Mouse (Mus musculus) forebrain, embryonic 13.5 days (tissue): ENCODE results near the gene Emilin1. TPM values are rescaled to one million over a fixed set of nuclear protein-coding genes. Genes with fewer than 3 reads are reported as not detected.

Experiments
- ATAC-seq: fragments of 200-750 bp; cut with Nextera tagmentation; 2 replicates; pipeline ENCODE4 v1.8.0; 2017
- H3K27ac ChIP-seq: fragments of 300-500 bp; sonication (generic); 2 replicates; pipeline ENCODE4 v1.5.1; 2015; ENCODE audit warnings: inconsistent platforms, mild to moderate bottlenecking, moderate library complexity
- H3K27me3 ChIP-seq: fragments of 300-500 bp; sonication (generic); 2 replicates; pipeline ENCODE4 v1.6.1; 2015; ENCODE audit warnings: mild to moderate bottlenecking, inconsistent platforms
- H3K36me3 ChIP-seq: fragments of 300-500 bp; sonication (generic); 2 replicates; pipeline ENCODE4 v1.6.1; 2015; ENCODE audit warnings: mild to moderate bottlenecking, inconsistent platforms; ENCODE audit not compliant: poor library complexity, severe bottlenecking
- H3K4me1 ChIP-seq: fragments of 300-500 bp; sonication (generic); 2 replicates; pipeline ENCODE4 v1.6.1; 2015; ENCODE audit warnings: inconsistent platforms
- H3K4me2 ChIP-seq: fragments of 300-500 bp; sonication (generic); 2 replicates; pipeline ENCODE4 v1.6.1; 2015; ENCODE audit warnings: inconsistent platforms, mild to moderate bottlenecking, moderate library complexity
- H3K4me3 ChIP-seq: fragments of 300-500 bp; sonication (generic); 2 replicates; pipeline ENCODE4 v1.5.1; 2015; ENCODE audit warnings: mild to moderate bottlenecking, inconsistent platforms
- H3K9ac ChIP-seq: fragments of 300-500 bp; sonication (generic); 2 replicates; pipeline ENCODE4 v1.6.1; 2015; ENCODE audit warnings: mild to moderate bottlenecking, inconsistent platforms
- H3K9me3 ChIP-seq: fragments of 300-500 bp; sonication (generic); replicated peaks from 2 replicates; pipeline ENCODE4 v1.6.1; 2016; ENCODE audit warnings: inconsistent platforms
- WGBS: fragments of 180-500 bp; shearing (Covaris S2); methylation state at CpG from one replicate; pipeline ENCODE4 v1.1.7; 2015; 5-methylcytosine and 5-hydroxymethylcytosine counted together
- polyA plus RNA-seq: library from polyadenylated mRNA; unstranded; fragments of >200 nt; fragmentation: Nextera tagmentation; extraction: Ambion mirVana; gene quantifications from 2 replicates; pipeline ENCODE4 v1.2.1, GENCODE M21; 2015

The Emilin1 gene
- polyA plus RNA-seq, 1 experiment from 2014 or later, result 10.3 TPM

DNA sequence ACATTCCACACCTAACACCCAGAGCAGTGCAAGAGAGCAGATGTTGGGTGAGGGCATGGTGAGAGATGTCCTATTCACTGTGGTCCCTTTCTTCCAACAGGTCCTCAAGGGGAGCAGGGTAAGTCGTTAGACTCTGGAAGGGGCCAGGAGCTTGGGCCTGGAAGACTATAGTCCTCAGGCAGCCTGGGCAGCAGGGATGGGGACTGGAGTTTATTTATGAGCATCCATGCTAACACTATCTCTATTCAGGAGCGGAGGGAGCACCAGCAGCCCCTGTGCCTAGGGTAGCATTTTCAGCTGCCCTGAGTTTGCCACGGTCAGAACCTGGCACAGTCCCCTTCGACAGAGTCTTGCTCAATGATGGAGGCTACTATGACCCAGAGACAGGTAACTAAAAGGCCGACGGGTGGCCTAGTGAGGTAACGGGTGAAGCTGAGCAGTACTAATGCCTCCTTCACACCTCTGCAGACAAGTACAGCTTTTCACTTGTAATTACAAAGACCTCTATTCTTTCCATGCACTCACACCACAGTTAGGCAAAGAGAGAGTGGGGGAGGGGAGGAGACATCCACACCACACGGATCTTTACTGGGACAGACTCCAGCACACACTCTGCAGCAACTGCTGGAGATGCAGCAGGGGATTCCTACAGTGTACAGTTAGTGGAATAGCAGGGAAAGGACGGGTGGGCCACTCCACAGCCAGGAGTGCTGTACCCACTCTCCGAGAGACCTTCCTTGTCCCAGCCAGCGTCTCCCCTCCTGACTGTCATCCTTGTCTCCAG is 6.8 kb downstream of the Emilin1 start:
- Histone ChIP-seq H3K4me2 (peak overlapping the region; percentile 88; the same call in 1 of the 2 replicates), H3K9ac (0 out of 2 replicates have a peak overlapping the region, but pooled peaks have one; percentile 8), H3K36me3 (no peaks in the 10 kb centered on the region), H3K27me3 (no peaks in the 10 kb centered on the region; the same call in 1 of the 2 replicates), H3K27ac (no peak overlapping the region; the same call in 1 of the 2 replicates), H3K4me3 (no peak overlapping the region), H3K9me3 (no peaks in the 10 kb centered on the region), H3K4me1 (peaks cover 40% of the 10 kb centered on the region)
- no peak for ATAC-seq
- 61% methylated on average over 11 of the region's 11 CpGs for WGBS

DNA sequence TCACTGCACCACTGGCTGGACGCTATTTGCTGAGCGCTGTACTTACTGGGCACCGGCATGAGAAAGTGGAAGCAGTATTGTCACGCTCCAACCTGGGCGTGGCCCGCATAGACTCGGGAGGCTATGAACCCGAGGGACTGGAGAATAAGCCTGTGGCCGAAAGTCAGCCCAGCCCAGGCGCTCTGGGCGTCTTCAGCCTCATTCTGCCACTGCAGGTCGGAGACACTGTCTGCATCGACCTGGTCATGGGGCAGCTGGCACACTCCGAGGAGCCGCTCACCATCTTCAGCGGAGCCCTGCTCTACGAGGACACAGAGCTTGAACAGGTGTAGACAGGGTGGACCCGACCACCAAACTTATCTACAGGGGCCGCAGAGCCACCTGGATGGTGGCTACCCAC is 7.4 kb downstream of the Emilin1 start:
- H3K9me3 ChIP-seq, result no peaks in the 10 kb centered on the region
- H3K27me3 ChIP-seq, result no peaks in the 10 kb centered on the region; the same call in 1 of the 2 replicates
- no peaks in the 10 kb centered on the region for H3K36me3 ChIP-seq
- peaks cover 35% of the 10 kb centered on the region for H3K4me1 ChIP-seq
- ATAC-seq, result 0 out of 2 replicates have a peak, but pooled peaks have one; percentile 0
- H3K9ac ChIP-seq, result 0 out of 2 replicates have a peak overlapping the region, but pooled peaks have one; percentile 8
- H3K27ac ChIP-seq, result no peak overlapping the region
- 0 out of 2 replicates have a peak overlapping the region, but pooled peaks have one; percentile 2 for H3K4me3 ChIP-seq
- peak overlapping the region; percentile 88 for H3K4me2 ChIP-seq
- 64% methylated on average over 19 of the region's 19 CpGs for WGBS

DNA sequence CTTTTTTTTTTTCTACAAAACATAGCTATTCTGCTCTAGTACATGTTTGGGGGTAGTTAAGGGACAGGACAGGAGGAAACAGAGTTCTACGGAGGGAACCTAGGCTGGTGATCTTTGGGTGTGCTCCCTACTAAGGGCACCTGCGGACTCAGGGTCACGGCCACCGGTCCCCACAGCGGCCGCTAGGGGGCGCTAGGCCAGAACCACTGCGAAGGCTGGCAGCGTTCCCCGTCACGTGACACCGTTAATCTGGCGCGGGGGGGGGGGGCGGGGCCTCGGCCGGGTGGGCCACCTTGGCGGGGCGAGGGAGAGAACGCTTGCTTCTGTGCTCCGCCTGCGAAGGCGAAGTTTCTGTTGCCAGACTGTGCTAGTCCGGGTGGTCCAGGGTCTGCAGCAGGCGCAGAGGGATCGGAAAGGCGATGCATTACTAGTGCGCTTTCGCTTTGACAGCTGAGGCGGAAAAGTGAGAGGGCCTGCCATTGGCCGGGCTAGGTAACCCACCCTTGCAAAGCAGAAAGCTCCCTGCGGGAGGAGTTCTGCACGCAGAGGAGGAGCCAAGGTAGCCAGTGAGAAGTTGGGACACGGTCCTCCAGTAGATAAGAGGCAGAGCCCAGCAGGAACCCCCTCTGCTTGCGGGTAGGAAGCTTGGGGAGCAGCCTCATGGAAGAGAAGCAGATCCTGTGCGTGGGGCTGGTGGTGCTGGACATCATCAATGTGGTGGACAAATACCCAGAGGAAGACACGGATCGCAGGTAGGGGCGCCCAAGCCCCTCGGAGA is 8.2 kb downstream of the Emilin1 start, which contains the start of gene Khk:
TSS of gene Khk (plus strand) at position 176 of the 778 bp plus-strand sequence.
- under 1% methylated on average over 39 of the region's 40 CpGs for WGBS
- H3K27ac ChIP-seq, result peak within 1 kb of the TSS; percentile 74
- ATAC-seq, result peak; percentile 86
- no peaks in the 10 kb centered on the region for H3K9me3 ChIP-seq
- no peaks in the 10 kb centered on the region for H3K36me3 ChIP-seq
- peak within 1 kb of the TSS; percentile 51 for H3K4me3 ChIP-seq
- H3K4me2 ChIP-seq, result peak within 1 kb of the TSS; percentile 88
- no peaks in the 10 kb centered on the region; the same call in 1 of the 2 replicates for H3K27me3 ChIP-seq
- peak within 1 kb of the TSS; percentile 67 for H3K9ac ChIP-seq
- H3K4me1 ChIP-seq, result peaks cover 29% of the 10 kb centered on the region

DNA sequence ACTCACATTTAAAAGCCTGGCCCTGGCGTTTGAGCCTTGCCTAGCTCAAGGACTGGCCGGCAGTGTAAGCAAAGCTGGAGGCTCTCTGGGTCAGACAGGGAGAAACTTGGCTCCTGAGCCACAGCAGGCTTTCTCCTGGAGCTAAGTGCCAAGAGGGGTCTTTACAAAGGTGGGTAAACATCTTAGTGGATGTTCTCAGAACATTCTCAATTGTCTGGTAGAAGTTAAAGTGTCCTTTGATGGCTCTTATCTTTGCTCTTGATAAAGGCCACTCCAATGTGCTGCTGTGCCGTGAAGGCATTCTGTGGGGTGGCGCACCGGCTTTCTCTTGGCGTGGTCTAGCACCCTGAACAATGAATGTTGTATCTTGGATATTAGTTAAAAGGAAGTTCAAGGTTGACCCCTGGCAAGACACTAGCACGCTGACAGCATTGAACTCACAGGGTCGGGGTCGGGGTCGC is 9.4 kb downstream of the Emilin1 start:
- Histone ChIP-seq H3K4me3 (no peak overlapping the region), H3K9me3 (no peaks in the 10 kb centered on the region), H3K4me2 (peak overlapping the region; percentile 88), H3K9ac (no peak overlapping the region), H3K4me1 (peaks cover 28% of the 10 kb centered on the region), H3K27me3 (no peaks in the 10 kb centered on the region; the same call in 1 of the 2 replicates), H3K27ac (no peak overlapping the region), H3K36me3 (no peaks in the 10 kb centered on the region)
- no peak for ATAC-seq
- WGBS, result 79% methylated on average over 10 of the region's 10 CpGs

DNA sequence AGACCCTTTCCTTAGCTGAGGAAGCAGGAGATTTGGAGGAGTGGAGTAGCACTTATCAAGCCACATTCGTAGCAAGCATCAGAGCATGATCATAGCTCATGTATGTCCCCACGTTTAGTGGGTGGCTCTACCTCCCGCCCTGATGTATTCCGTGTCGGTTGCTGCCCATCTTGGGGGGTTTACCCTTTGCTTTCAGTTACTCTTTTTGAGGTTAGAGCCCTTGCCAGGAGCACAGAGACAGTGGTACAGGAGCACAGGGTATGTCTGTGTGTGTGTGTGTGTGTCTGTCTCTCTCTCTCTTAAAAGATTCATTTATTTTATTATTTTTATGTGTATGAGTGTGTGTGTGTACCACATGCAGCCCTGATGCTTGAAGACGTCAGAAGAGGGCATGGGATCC is 9.9 kb downstream of the Emilin1 start:
- Histone ChIP-seq H3K27ac (no peak overlapping the region), H3K4me3 (no peak overlapping the region), H3K36me3 (no peaks in the 10 kb centered on the region), H3K9me3 (no peaks in the 10 kb centered on the region), H3K9ac (no peak overlapping the region), H3K4me1 (peaks cover 28% of the 10 kb centered on the region), H3K4me2 (no peak overlapping the region), H3K27me3 (no peaks in the 10 kb centered on the region; the same call in 1 of the 2 replicates)
- 86% methylated on average over 6 of the region's 6 CpGs for WGBS
- ATAC-seq, result no peak

DNA sequence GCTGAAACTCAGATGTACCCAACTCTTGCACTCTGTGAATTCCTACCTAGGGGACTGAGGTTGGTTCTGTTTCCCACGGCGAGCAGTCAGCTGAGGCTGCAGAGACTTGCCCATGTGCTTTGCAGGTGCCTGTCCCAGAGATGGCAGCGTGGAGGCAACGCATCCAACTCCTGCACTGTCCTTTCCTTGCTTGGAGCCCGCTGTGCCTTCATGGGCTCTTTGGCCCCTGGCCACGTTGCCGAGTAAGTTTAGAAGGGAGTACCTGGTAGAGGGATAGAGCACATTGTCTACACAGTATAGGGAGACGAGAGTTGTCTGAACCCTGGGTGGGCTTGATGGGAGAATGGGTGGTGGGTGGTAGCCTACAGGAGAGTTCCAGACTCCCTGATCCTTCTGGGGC is 11.4 kb downstream of the Emilin1 start:
- H3K9me3 ChIP-seq, result no peaks in the 10 kb centered on the region
- 82% methylated on average over 8 of the region's 8 CpGs for WGBS
- ATAC-seq, result no peak

DNA sequence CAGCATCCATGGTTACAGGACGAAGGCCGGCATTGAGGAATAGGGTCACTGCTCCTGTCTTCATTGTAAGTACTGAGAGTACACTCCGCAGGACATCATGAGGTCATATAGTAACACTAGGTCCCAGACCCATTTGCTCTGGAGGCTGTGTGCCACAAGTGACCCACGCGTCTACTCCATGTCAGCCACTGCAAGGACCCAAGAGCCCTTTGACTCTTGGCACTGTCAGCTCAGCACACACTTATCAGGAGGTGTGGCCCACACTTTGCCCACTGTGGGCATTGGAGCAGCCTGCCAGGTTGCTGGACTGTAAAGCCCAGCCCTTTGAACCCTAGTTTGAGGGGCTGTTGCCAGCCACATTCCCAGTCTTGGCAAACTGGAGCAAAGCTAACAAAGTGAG is 12.0 kb downstream of the Emilin1 start:
- ATAC-seq, result no peak
- H3K27ac ChIP-seq, result no peak overlapping the region
- no peak overlapping the region for H3K4me2 ChIP-seq
- no peak overlapping the region for H3K4me3 ChIP-seq
- H3K9me3 ChIP-seq, result no peaks in the 10 kb centered on the region
- H3K27me3 ChIP-seq, result no peaks in the 10 kb centered on the region; the same call in 1 of the 2 replicates
- no peaks in the 10 kb centered on the region for H3K36me3 ChIP-seq
- peaks cover 21% of the 10 kb centered on the region for H3K4me1 ChIP-seq
- H3K9ac ChIP-seq, result no peak overlapping the region
- 92% methylated on average over 5 of the region's 5 CpGs for WGBS

More for the DNA sequence above, 11.4 kb downstream of the Emilin1 start:
- H3K9ac ChIP-seq, result no peak overlapping the region
- peaks cover 27% of the 10 kb centered on the region for H3K4me1 ChIP-seq
- no peak overlapping the region for H3K4me2 ChIP-seq
- no peaks in the 10 kb centered on the region; the same call in 1 of the 2 replicates for H3K27me3 ChIP-seq
- no peak overlapping the region for H3K4me3 ChIP-seq
- H3K27ac ChIP-seq, result no peak overlapping the region
- H3K36me3 ChIP-seq, result no peaks in the 10 kb centered on the region

DNA sequence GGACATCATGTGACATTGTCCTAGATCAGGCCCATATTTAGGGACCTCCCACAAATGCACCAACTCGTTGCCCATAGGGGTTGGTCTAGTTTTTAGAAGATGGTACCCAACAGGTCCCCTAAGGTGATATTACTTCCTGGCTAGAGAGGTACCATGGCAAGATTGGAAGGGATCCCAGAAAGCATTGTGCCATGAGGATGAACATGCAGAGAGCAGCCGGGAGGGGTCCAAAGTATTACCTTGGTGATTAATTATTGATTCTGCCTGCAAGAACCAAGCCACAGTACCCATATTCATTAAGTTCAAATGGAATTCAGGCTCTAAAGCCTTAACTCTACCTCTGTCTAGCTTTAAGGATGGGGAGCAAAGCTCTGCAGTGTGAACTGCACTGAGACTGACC is 12.9 kb downstream of the Emilin1 start:
- no peaks in the 10 kb centered on the region for H3K9me3 ChIP-seq
- H3K27me3 ChIP-seq, result no peaks in the 10 kb centered on the region; the same call in 1 of the 2 replicates
- H3K9ac ChIP-seq, result no peak overlapping the region
- no peak overlapping the region for H3K27ac ChIP-seq
- H3K36me3 ChIP-seq, result no peaks in the 10 kb centered on the region
- ATAC-seq, result no peak
- no peak overlapping the region for H3K4me3 ChIP-seq
- peaks cover 19% of the 10 kb centered on the region for H3K4me1 ChIP-seq
- WGBS, result 82% methylated on average over 2 of the region's 2 CpGs
- H3K4me2 ChIP-seq, result no peak overlapping the region

DNA sequence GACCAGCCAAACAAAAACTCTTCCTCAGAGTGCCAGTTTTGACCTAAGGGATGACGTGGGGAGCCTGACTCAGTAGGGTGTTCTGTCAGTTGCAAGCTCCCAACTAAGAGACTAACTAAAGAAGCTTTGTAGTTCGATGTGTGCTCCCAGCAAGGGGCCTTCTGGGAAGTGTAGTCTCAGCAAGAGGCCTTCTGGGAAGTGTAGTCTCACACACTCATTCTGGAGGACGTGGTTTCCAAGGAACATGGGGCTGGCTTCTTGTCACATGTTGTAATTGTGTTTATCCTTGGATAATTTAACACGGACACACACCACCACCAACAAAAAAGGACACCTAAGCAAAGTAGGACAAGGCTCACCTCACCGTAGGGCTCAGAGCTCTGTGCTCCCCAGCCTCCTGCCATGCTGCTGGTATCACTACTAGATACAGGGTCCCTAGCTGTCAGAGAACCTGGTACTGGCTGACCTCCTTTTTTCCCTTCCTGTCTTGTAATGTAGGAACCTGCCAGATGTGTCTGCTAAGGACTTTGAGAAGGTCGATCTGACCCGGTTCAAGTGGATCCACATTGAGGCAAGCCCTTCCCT is 14.8 kb downstream of the Emilin1 start:
- Histone ChIP-seq H3K27me3 (no peaks in the 10 kb centered on the region), H3K4me3 (no peak overlapping the region), H3K4me1 (0 out of 2 replicates have a peak, but pooled peaks cover 3% of the 10 kb centered on the region), H3K27ac (no peak overlapping the region), H3K36me3 (no peaks in the 10 kb centered on the region), H3K9me3 (no peaks in the 10 kb centered on the region), H3K4me2 (peak overlapping the region; percentile 27), H3K9ac (no peak overlapping the region)
- peak; percentile 61; the same call in 1 of the 2 replicates for ATAC-seq
- 41% methylated on average over 7 of the region's 7 CpGs for WGBS

DNA sequence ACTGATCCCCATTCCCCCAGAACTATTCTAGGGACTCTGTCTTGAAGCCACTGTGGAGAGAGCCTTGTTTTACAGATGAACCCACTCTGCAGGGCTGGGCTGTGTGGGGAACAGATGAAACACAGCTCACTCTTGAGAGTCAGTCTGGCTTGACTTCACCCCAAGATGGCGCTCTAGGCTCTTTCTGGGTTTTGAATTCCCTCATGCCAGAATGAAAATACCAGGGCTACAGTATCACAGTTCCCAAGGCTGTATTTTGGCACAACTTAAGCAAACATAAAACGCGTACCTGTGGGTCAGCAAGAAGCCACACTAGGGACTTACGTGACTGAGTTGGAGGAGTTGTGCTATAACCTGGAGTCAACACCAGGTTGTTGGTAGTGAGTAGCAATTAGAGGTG is 16.9 kb downstream of the Emilin1 start:
- 51% methylated on average over 4 of the region's 4 CpGs for WGBS
- H3K4me3 ChIP-seq, result no peak overlapping the region
- no peaks in the 10 kb centered on the region for H3K36me3 ChIP-seq
- H3K27ac ChIP-seq, result no peak overlapping the region
- H3K4me1 ChIP-seq, result 0 out of 2 replicates have a peak, but pooled peaks cover 3% of the 10 kb centered on the region
- 0 out of 2 replicates have a peak overlapping the region, but pooled peaks have one; percentile 16 for H3K9ac ChIP-seq
- no peak overlapping the region for H3K4me2 ChIP-seq
- peak; percentile 29; the same call in 1 of the 2 replicates for ATAC-seq
- H3K9me3 ChIP-seq, result no peaks in the 10 kb centered on the region
- no peaks in the 10 kb centered on the region for H3K27me3 ChIP-seq

DNA sequence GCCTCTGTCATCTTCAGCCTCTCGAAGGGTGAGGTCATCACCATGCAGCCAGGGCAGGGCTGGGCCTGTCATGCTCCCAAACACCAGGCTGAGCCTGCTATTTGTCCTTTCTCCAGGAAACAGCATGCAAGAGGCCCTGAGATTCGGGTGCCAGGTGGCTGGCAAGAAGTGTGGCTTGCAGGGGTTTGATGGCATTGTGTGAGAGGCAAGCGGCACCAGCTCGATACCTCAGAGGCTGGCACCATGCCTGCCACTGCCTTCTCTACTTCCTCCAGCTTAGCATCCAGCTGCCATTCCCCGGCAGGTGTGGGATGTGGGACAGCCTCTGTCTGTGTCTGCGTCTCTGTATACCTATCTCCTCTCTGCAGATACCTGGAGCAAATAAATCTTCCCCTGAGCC is 17.6 kb downstream of the Emilin1 start:
- H3K4me3 ChIP-seq, result no peak overlapping the region
- 80% methylated on average over 6 of the region's 6 CpGs for WGBS
- H3K27me3 ChIP-seq, result no peaks in the 10 kb centered on the region
- no peaks in the 10 kb centered on the region for H3K36me3 ChIP-seq
- no peaks in the 10 kb centered on the region for H3K9me3 ChIP-seq
- H3K4me2 ChIP-seq, result no peak overlapping the region
- 0 out of 2 replicates have a peak, but pooled peaks cover 3% of the 10 kb centered on the region for H3K4me1 ChIP-seq
- no peak for ATAC-seq
- H3K9ac ChIP-seq, result peak overlapping the region; percentile 16; the same call in 1 of the 2 replicates
- H3K27ac ChIP-seq, result no peak overlapping the region
